Mouse (Mus musculus): ENCODE results near the gene Polr3gl.

GRCm38 (mm10) chr3:96563911-96564632 is 29.9 kb downstream of the Polr3gl start:
- no peak for TF ChIP-seq CTCF (IDR thresholded peaks at IDR 0.05; ENCODE audit: low read depth, low read length)
- no peak for TF ChIP-seq POLR2A (IDR thresholded peaks at IDR 0.05; ENCODE audit: borderline replicate concordance, low read depth, low read length)
